Mouse (Mus musculus): ENCODE data around the gene Wwox.

DNA sequence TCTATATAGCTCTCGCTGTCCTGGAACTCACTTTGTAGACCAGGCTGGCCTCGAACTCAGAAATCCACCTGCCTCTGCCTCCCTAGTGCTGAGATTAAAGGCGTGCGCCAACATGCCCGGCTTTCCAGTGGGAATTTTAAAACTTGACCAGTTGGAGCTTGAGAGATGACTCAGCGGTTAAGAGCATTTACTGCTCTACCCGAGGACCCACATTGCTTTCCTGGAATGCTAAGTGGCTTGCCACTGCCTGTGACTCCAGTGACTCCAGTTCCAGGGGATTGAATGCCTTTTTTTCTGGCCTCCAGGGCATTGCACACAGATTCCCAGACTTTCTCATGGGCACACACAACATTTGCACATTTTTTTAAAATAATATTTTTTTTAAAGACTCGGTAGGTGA is 499.9 kb downstream of the Wwox start:
- TF ChIP-seq CTCF (IDR thresholded peaks at IDR 0.05; ENCODE audit: low read depth) (no peak), EP300 (IDR thresholded peaks at IDR 0.05; ENCODE audit: low read depth) (no peak)

Measured in liver, embryonic 14.5 days (tissue).